Mouse (Mus musculus): ENCODE results near the gene Mapk1.

Gene Mapk1

DNA sequence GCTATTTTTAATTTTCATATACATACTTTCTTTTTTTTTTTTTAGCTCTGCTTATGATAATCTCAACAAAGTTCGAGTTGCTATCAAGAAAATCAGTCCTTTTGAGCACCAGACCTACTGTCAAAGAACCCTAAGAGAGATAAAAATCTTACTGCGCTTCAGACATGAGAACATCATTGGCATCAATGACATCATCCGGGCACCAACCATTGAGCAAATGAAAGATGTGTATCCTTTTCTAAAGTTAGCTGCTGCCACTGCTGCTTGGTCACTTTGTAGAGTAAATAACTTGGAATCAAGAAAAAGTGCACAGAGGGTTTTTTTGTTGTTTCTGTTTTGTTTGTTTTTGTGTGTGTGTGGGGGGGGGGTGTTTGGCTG is 32.7 kb downstream of the Mapk1 start:
- DNase-seq (ENCODE audit: low spot score in 2 of 2), result no peak

- DNase-seq (ENCODE audit: low spot score in 2 of 2), result no peak
These were observed 34.9 kb downstream of the Mapk1 start for GRCm38 (mm10) chr16:17018071-17018470.

- DNase-seq (ENCODE audit: low spot score in 2 of 2), result no peak
These were observed 41.4 kb downstream of the Mapk1 start for GRCm38 (mm10) chr16:17024469-17025148.

- DNase-seq (ENCODE audit: low spot score in 2 of 2), result no peak
These were observed 47.0 kb downstream of the Mapk1 start for GRCm38 (mm10) chr16:17029971-17030695.

GRCm38 (mm10) chr16:17033754-17034153 is 50.6 kb downstream of the Mapk1 start:
- DNase-seq (ENCODE audit: low spot score in 2 of 2), result no peak

- DNase-seq (ENCODE audit: low spot score in 2 of 2), result no peak
These were observed 57.5 kb downstream of the Mapk1 start for GRCm38 (mm10) chr16:17040716-17041115.

DNA sequence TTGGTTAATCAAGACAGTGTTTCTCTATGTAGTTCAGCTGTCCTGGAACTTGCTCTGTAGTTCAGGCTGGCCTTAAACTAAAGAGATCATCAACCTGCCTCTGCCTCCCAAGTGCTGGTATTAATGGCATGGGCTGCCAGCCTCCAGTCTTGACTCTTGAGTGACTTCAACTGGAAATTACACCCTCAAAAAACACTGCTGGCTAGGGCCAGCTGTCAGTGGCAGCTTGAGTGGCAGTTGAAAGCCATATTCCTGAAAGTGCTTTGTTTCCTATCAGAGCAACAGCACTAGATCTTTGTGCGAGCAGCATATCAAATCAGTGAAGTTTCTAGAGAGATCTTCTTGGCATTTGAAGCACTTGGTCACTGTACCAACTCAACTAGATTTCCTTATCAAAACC is 58.2 kb downstream of the Mapk1 start:
- DNase-seq (ENCODE audit: low spot score in 2 of 2), result no peak

DNA sequence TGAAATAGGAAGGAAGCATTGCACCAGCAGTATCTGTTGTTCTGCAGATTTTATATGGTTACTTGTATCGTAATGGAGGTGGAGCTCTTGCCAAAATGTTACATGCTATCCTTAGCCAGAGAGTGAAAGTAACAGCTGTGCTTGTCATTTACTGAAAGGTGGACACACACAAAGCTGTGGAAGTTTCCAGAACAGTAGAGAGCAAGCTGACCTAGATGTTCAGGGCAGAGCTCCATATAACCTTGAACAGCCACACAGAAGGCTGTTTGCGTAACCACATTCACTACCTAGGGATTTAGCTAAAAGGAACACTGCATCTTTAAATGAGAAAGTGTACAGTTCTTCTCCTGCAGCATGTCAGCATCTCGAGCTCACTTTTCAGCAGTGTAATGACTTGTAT is 61.1 kb downstream of the Mapk1 start:
- no peak for DNase-seq (ENCODE audit: low spot score in 2 of 2)

GRCm38 (mm10) chr16:17045287-17045686 is 62.1 kb downstream of the Mapk1 start:
- no peak for DNase-seq (ENCODE audit: low spot score in 2 of 2)

- no peak for DNase-seq (ENCODE audit: low spot score in 2 of 2)
These were observed 66.7 kb downstream of the Mapk1 start for GRCm38 (mm10) chr16:17049886-17050285.

DNA sequence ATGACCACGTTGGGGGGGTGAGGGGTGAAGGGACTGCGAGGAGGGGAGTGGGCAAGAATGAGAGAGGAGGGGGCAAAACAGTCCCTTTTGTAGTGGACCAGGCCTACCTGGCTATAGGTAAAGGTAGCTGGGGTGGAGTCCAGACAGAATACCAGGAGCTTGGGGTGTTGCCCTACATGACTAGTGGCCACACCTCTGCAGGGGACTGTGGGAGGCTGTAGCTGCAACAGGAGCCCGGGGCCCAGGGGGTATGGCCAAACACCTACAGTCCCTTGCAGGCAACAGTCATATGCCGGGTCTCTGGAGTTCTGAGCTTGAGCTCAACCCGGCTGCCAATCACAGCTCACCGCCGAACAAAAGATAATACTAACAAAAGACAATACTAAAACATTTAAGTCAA is 68.9 kb downstream of the Mapk1 start:
- no peak for DNase-seq (ENCODE audit: low spot score in 2 of 2)

- DNase-seq (ENCODE audit: low spot score in 2 of 2), result no peak
These were observed 70.7 kb downstream of the Mapk1 start for GRCm38 (mm10) chr16:17053903-17054302.

- DNase-seq (ENCODE audit: low spot score in 2 of 2), result peak; percentile 55 to 69
These were observed 72.4 kb downstream of the Mapk1 start for GRCm38 (mm10) chr16:17055584-17055983.

- DNase-seq (ENCODE audit: low spot score in 2 of 2), result no peak
These were observed 79.2 kb downstream of the Mapk1 start for GRCm38 (mm10) chr16:17062338-17062737.

GRCm38 (mm10) chr16:17067552-17067951 is 84.4 kb downstream of the Mapk1 start:
- DNase-seq (ENCODE audit: low spot score in 2 of 2), result no peak

GRCm38 (mm10) chr16:17069511-17070443 is 86.6 kb downstream of the Mapk1 start, which contains the start of gene Ypel1:
Gene Ypel1 (plus strand): TSS chr16:17069696.
- peak; percentile 84 for DNase-seq (ENCODE audit: low spot score in 2 of 2)

GRCm38 (mm10) chr16:17070716-17071115 is 87.5 kb downstream of the Mapk1 start:
- DNase-seq (ENCODE audit: low spot score in 2 of 2), result no peak

GRCm38 (mm10) chr16:17073000-17073399 is 89.8 kb downstream of the Mapk1 start:
- DNase-seq (ENCODE audit: low spot score in 2 of 2), result no peak

DNA sequence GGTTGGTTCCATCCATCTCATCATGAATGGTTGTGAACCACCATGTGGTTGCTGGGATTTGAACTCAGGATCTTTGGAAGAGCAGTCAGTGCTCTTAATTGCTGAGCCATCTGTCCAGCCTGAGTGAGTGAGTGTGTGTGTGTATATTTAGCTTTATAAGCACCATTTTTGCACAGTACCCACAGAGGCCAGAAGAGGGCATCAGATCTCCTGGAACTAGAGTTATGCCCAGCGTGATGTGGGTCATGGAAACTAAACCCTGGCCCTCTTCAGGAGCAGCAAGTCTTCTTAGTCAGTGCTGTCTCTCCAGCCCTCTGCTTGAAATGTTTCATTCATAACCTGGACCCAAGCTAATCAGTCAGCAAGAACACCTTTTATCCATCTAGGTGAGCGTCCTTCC is 93.1 kb downstream of the Mapk1 start:
- no peak for DNase-seq (ENCODE audit: low spot score in 2 of 2)

GRCm38 (mm10) chr16:17076869-17077268 is 93.7 kb downstream of the Mapk1 start:
- no peak for DNase-seq (ENCODE audit: low spot score in 2 of 2)

GRCm38 (mm10) chr16:17078101-17078500 is 94.9 kb downstream of the Mapk1 start:
- DNase-seq (ENCODE audit: low spot score in 2 of 2), result no peak

GRCm38 (mm10) chr16:17082121-17082792 is 99.1 kb downstream of the Mapk1 start:
- no peak for DNase-seq (ENCODE audit: low spot score in 2 of 2)

Data from right cerebral cortex, postnatal 36 days (tissue).